Mouse (Mus musculus) frontal cortex, postnatal 10 days (tissue): ENCODE measurements around the gene Pccb.
A peak's percentile ranks its signal among the peaks of the same experiment; 100 is the strongest.

Source experiments
- DNase-seq, 2 experiments: peaks; one replicate each; pipeline ENCODE4 v3.0.0; 2022; ENCODE audit warnings: low spot score in 2 of 2, mixed read lengths in 1 of 2

Pccb gene

GRCm38 (mm10) chr9:101034448-101035098 is at the start of gene Pccb:
Pccb (minus strand) TSS chr9:101034898.
- DNase-seq = peak; percentile 92 to 96

- DNase-seq = peak in 1 of 2 experiments; percentile 13
These were observed 49.0 kb upstream of the Pccb start for GRCm38 (mm10) chr9:101083728-101084127.

- no peak for DNase-seq
These were observed 45.5 kb upstream of the Pccb start for GRCm38 (mm10) chr9:101080046-101080685.

GRCm38 (mm10) chr9:101078579-101078978 is 43.9 kb upstream of the Pccb start:
- no peak for DNase-seq

DNA sequence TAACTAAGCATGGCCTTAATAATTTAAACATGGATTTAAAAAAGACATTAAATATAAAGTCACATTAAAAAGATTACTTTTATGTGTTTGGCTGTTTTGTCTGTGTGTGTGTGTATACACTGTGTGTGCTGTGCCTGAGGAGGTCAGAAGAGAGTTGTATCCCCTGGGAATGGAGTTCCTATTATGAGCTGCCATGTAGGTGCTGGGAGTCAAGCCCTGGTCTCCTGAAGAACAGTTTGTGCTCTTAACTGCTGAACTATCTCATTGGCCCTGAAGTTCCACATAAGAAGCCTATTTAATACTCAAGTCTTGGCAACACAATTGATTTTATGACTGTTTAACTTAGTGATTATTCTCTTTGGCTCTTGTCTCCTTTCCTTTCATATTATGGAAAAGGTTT is 42.8 kb upstream of the Pccb start:
- no peak for DNase-seq

GRCm38 (mm10) chr9:101076095-101076875 is 41.6 kb upstream of the Pccb start:
- no peak for DNase-seq

DNA sequence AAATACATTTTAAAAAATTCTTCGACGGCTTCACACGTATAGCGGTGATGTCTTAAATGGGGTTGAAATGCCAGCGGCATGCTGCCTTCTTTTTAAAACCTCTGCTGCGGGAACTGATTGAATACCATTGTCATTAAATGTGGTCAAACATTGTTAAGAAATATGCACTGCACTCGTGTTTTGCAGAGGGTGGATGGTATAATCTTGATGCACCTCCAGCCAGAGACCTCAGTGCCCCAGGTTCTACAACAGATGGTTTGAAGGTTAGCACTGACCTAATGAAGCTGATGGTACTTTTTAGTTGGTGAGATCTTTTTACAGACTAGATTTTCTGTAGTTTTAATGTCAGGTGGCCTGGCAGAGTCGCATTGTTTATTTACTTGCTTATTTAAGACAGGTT is 41.0 kb upstream of the Pccb start:
- no peak for DNase-seq

GRCm38 (mm10) chr9:101075091-101075581 is 40.4 kb upstream of the Pccb start:
- DNase-seq = no peak

DNA sequence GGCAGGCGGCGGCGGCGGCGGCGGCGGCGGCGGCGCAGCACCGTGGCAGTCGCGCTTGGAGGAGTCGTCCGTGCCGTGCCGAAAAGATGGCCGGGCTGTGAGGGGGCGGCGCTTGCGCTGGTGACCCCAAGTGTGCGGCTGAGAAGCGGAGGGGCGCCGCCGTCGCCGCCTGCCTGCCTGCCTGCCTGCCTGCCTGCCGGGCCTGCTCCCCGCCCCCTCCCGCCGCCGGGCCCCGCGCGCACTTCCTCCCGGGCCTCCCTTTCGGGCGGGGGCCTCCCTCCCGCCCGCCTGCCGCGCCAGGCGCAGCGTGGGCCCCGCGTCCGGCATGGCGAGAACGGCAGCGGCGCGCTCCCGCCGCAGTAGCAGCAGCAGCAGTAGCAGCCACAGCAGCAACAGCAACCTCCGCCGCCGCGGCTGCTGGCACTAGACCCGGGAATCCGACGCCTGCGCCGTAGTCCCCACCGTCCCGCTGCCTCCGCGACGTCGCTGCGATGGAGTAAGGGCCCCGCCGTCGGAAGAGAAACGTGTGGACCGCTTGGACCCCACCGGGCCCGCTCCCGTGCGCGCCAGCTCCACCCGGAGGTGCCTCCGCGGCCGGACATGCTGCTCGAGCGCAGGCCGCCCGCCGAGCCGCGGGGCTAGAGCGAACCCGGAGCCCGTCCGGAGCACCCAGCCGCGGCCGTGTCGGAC is 39.8 kb upstream of the Pccb start:
- DNase-seq = peak; percentile 81 to 85

DNA sequence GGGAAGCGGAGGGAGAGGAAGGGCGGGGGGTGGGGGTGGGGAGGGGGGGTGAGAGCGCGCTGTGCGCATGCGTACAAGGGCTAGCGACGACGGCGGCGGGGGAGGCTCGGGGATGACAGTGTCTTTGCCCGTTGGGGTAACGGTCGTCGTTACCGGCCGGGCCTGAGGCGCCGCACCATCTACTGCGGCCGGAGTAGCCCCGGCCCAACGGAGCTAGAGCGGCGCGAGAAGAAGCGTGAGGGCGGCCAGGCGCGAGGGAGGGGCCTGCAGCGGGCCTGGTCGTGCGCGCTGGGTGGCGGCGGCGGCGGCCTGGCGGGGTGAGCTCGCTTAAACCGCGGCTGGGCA is 39.3 kb upstream of the Pccb start, which contains the start of gene Msl2:
Msl2 (plus strand) TSS at position 115 of the 345 bp plus-strand sequence.
- no peak for DNase-seq

- DNase-seq = peak; percentile 98 to 99
These were observed 38.6 kb upstream of the Pccb start for GRCm38 (mm10) chr9:101073041-101073986.

DNA sequence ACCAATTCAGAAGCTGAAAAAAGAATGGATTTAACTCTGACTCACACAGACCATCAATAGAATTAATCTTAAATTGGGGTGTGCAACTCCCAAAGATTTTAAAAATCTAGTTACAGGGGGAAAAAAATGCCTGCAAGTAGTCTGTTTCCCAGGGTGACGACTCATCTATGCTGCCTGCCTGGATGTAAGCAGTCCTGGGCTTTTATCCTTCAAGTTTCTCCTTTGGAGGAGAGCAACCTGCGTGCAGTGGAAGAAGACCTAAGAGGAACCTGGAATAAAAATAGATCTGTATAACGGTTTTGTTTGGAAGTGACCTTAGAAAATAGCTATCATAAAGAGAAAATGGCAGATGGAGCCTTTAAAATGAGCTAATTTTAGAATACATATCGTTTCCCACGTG is 37.8 kb upstream of the Pccb start:
- DNase-seq = no peak

GRCm38 (mm10) chr9:101069781-101070180 is 35.1 kb upstream of the Pccb start:
- DNase-seq = no peak

- DNase-seq = no peak
These were observed 30.4 kb upstream of the Pccb start for GRCm38 (mm10) chr9:101065076-101065602.

DNA sequence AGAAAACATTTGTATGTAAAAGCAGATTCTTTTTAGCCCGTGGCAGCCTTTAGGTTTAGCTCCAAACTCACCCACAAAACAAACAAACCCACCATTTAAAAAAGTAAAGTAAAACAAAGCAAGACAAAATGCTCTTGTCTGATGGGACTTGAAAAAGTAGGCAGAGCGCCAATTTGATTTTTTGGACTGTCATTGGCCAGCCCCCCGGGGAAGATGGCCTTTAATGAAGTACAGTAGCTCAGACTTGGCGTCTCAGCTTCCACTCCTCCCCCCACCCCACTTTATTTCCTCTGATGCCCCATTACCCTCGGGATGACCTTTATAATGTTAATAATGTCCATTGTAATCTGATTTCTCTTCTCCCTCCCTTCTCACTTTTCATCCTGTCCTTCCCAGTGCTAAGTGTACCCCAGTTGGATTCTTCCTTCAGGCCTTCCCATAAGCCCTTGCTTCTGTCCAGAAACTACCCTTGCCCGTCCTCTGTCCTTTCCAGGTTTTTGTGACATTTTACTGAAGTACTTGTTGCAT is 27.6 kb upstream of the Pccb start:
- no peak for DNase-seq

GRCm38 (mm10) chr9:101061035-101061434 is 26.3 kb upstream of the Pccb start:
- no peak for DNase-seq

- DNase-seq = no peak
These were observed 22.5 kb upstream of the Pccb start for GRCm38 (mm10) chr9:101057156-101057555.

GRCm38 (mm10) chr9:101053279-101053678 is 18.6 kb upstream of the Pccb start:
- no peak for DNase-seq

DNA sequence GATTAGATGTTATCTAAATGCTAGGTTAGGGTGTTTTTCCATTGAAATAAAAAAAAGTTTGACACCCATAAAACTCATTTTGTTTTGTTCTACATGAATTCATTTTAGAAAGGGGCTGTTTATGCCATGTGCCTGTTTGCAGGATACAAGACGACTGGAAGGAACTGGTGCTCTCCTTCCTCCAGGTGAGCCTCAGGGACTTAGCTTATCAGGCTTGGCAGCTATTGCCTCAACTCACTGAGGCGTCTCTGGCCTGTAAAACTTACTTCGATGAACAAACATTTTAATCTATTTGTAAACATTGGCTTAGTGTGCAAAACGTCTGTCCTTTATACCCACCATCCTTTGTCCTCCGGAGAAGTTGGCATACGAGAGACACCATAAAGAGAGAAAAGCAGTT is 18.0 kb upstream of the Pccb start:
- no peak for DNase-seq

- DNase-seq = no peak
These were observed 17.3 kb upstream of the Pccb start for GRCm38 (mm10) chr9:101052007-101052406.
